Comparison of ENCODE assay signal across 10 mouse cellular contexts in the genomic region with DNA sequence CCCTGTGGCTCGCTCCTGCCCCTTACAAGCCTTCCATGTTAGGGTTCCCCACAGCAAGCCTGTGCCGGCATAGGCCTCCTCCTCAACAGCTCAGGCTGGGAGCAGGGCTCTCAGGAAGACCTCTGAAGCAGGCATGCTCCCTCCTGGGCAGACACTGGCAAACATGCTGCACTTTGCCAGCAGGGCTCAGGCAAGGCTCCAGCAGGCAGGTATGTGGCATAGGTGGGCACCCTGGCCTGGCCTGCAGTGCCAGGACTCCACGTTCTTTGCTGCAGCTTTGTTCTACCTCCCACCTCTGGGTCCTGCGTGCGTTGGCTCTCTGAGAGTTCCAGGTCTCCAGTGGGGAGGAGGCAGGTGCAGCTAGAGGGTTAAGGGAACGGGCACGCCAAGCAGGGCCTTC. TPM values are rescaled to one million over a fixed set of nuclear protein-coding genes. Genes with fewer than 3 reads are reported as not detected.
DNase-seq lines count a peak whose midpoint lies in the region; ATAC-seq lines count a peak whose summit lies in the region.
"Had no signal": no experiment of that assay in that cellular context is flagged by ENCODE, and none has a peak within 500 bp of the region (broad histone marks: within the 10 kb centered on the region; RNA-seq: fewer than 3 reads in every experiment).

No protein-coding gene starts in this region.

- peaks cover 22% of the 10 kb centered on the region for H3K27me3 ChIP-seq in heart, embryonic 11.5 days (ENCODE audit: control insufficient read depth, insufficient read depth, low read length)
- no peaks in the 10 kb centered on the region for H3K27me3 ChIP-seq in hindbrain, embryonic 16.5 days (replicated peaks; ENCODE audit: control insufficient read depth, insufficient read depth, low read length)

- H3K9ac ChIP-seq in heart, embryonic 11.5 days (ENCODE audit: low read depth, low read length) = 0 out of 2 replicates have a peak overlapping the region, but pooled peaks have one; percentile 34
- peak overlapping the region; percentile 63 for H3K9ac ChIP-seq in hindbrain, embryonic 16.5 days (ENCODE audit: low read depth, low read length)
- H3K9ac ChIP-seq: heart, embryonic 12.5 days had no signal

- WGBS in heart, embryonic 11.5 days (ENCODE audit: insufficient replicate concordance) = 89% methylated on average over 7 of the region's 7 CpGs
- 59% methylated on average over 7 of the region's 7 CpGs for WGBS in hindbrain, embryonic 16.5 days

- no peak for ATAC-seq in heart, embryonic 11.5 days (replicated peaks; ENCODE audit: insufficient number of reproducible peaks, low FRiP score, low TSS enrichment)
- no peak for ATAC-seq in hindbrain, embryonic 16.5 days

- intact Hi-C loops in heart, postnatal 36 days (cut with DNase I) = no loop called here

- no peaks in the 10 kb centered on the region for H3K36me3 ChIP-seq in heart, embryonic 11.5 days (ENCODE audit: control insufficient read depth, insufficient read depth, low read length)
- H3K36me3 ChIP-seq in hindbrain, embryonic 16.5 days (ENCODE audit: control insufficient read depth, insufficient read depth, low read length) = no peaks in the 10 kb centered on the region

- H3K4me2 ChIP-seq in heart, embryonic 11.5 days = no peak overlapping the region
- H3K4me2 ChIP-seq in hindbrain, embryonic 16.5 days (ENCODE audit: low read length) = peak overlapping the region; percentile 86
- H3K4me2 ChIP-seq: heart, embryonic 12.5 days had no signal

- H3K4me3 ChIP-seq in heart, embryonic 11.5 days (ENCODE audit: low read depth, low read length) = no peak overlapping the region
- no peak overlapping the region for H3K4me3 ChIP-seq in hindbrain, embryonic 16.5 days (ENCODE audit: low read length)
- H3K4me3 ChIP-seq: heart, embryonic 12.5 days had no signal

- DNase-seq in heart, postnatal 36 days = no peak
- DNase-seq in right cerebral cortex, postnatal 25 days = peak; percentile 49
- no peak for DNase-seq in right cerebral cortex, postnatal 4 days
- DNase-seq in urinary bladder, adult 18-20 months (ENCODE audit: low spot score in 2 of 2) = no peak
- no peak for DNase-seq in heart, adult 9 months (ENCODE audit: low spot score in 2 of 2)
- DNase-seq: thymus, postnatal 25 days had no signal

- H3K9me3 ChIP-seq in heart, embryonic 11.5 days (replicated peaks; ENCODE audit: control insufficient read depth, low read length) = no peaks in the 10 kb centered on the region
- no peaks in the 10 kb centered on the region for H3K9me3 ChIP-seq in hindbrain, embryonic 16.5 days (ENCODE audit: control insufficient read depth, low read length)
- H3K9me3 ChIP-seq: heart, embryonic 12.5 days had no signal

- no peak overlapping the region for H3K27ac ChIP-seq in heart, embryonic 11.5 days (ENCODE audit: low read depth, low read length)
- H3K27ac ChIP-seq in hindbrain, embryonic 16.5 days (ENCODE audit: low read depth, low read length) = 0 out of 2 replicates have a peak overlapping the region, but pooled peaks have one; percentile 79
- H3K27ac ChIP-seq: macrophage had no signal

- H3K4me1 ChIP-seq in heart, embryonic 11.5 days (ENCODE audit: control insufficient read depth, insufficient read depth, low read length) = peaks cover 18% of the 10 kb centered on the region
- peaks cover 42% of the 10 kb centered on the region for H3K4me1 ChIP-seq in hindbrain, embryonic 16.5 days (ENCODE audit: control insufficient read depth, insufficient read depth, low read depth, low read length)

RNA-seq across cellular contexts. Expression of gene Cdk5r1, which starts 6.1 kb away (rescaled TPM):
- polyA plus RNA-seq in heart, embryonic 11.5 days (2014; fragmentation: Nextera tagmentation; extraction: Ambion mirVana) = 0.51 and 0.74 TPM in 2 replicates
- 1 to 10 TPM; 1.2 to 1.5 TPM for total RNA-seq in heart, postnatal 36 days (2021)
- polyA plus RNA-seq in hindbrain, embryonic 16.5 days (2015; fragmentation: Nextera tagmentation; extraction: Ambion mirVana) = 77.3 and 81.1 TPM in 2 replicates

RNA-seq across cellular contexts. Expression of gene Psmd11, which starts 54.5 kb away (rescaled TPM):
- polyA plus RNA-seq in heart, embryonic 11.5 days (2014; fragmentation: Nextera tagmentation; extraction: Ambion mirVana) = 185 and 215 TPM in 2 replicates
- total RNA-seq in heart, postnatal 36 days (2021) = 100 to 1,000 TPM; 114 to 128 TPM
- 272 and 275 TPM in 2 replicates for polyA plus RNA-seq in hindbrain, embryonic 16.5 days (2015; fragmentation: Nextera tagmentation; extraction: Ambion mirVana)

Comparison
In these comparisons a context has a peak if more than half of its experiments do, and no peak if none do; other contexts are left out.
1. RNA of gene Cdk5r1, which starts 6.1 kb away (polyA plus RNA-seq): 77.3 to 81.1 TPM in hindbrain, embryonic 16.5 days; 0.51 to 0.74 TPM in heart, embryonic 11.5 days; every median in the first group is over 10 times any median in the second.